Comparison of ENCODE assay signal across 13 mouse cellular contexts in the genomic region with DNA sequence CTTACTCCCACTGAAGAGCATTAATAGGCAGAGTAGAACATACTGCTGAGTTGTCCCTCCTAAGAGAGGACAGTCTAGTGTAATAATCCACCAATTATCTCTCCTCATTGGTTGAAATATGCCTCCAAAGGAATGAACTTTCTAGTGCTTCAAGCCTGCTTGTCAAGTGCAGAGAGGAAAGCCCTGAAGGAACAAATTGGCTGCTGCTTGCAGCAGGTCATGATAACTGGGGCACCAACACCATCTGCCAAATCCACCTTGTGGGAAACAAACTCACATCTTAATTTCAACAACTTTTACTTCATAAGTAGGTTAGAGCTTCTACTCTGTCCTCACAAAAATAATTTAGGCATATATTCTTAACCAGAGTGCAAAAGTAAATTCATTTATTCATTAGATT.
"Had no signal": no experiment of that assay in that cellular context is flagged by ENCODE, and none has a peak within 500 bp of the region (broad histone marks: within the 10 kb centered on the region; RNA-seq: fewer than 3 reads in every experiment).

No protein-coding gene starts in this region.

- DNase-seq: gastrocnemius, postnatal 10 days; gastrocnemius, postnatal 25 days; heart, adult 18-20 months; heart, postnatal 14 days; heart, postnatal 36 days; kidney, adult 11 months; kidney, adult 2 months; kidney, adult 9 months; kidney, postnatal 14 days; kidney, postnatal 36 days; layer of hippocampus, adult 9-11 months; layer of hippocampus, postnatal 36 days; left cerebral cortex, postnatal 4 days had no signal
